Comparison of ENCODE assay signal across 28 mouse cellular contexts in genomic region chrX:19202542-19202941, GRCm38 (mm10).
DNase-seq lines count a peak whose midpoint lies in the region; ATAC-seq and TF ChIP-seq lines count a peak whose summit lies in the region.
"Had no signal": no experiment of that assay in that cellular context is flagged by ENCODE, and none has a peak within 500 bp of the region (broad histone marks: within the 10 kb centered on the region; RNA-seq: fewer than 3 reads in every experiment).

No protein-coding gene starts in this region.

- DNase-seq in 3134 (ENCODE audit: extremely low read depth, insufficient read length, low spot score) = peak; percentile 61
- DNase-seq in Muller cell, postnatal 12 days (ENCODE audit: inconsistent ontology term) = peak; percentile 50
- no peak for DNase-seq in embryonic facial prominence, embryonic 10.5 days (ENCODE audit: low spot score)
- no peak for DNase-seq in forebrain, embryonic 11.5 days (ENCODE audit: low spot score)
- DNase-seq in urinary bladder, adult 2 months (ENCODE audit: low spot score) = no peak
- DNase-seq: adrenal gland, postnatal 14 days; cerebellum, adult 8-10 months; gastrocnemius, adult 2 months; gastrocnemius, postnatal 36 days; heart, adult 2 months; heart, postnatal 4 days; kidney, adult 8-10 months; kidney, postnatal 4 days; left cerebral cortex, postnatal 4 days; liver, postnatal 0 days; lung, postnatal 4 days; midbrain, embryonic 14.5 days had no signal

- no peaks in the 10 kb centered on the region for H3K4me1 ChIP-seq in embryonic facial prominence, embryonic 10.5 days
- no peaks in the 10 kb centered on the region for H3K4me1 ChIP-seq in forebrain, embryonic 11.5 days (replicated peaks; ENCODE audit: control insufficient read depth, insufficient read depth, low read length)
- H3K4me1 ChIP-seq: embryonic facial prominence, embryonic 15.5 days; forebrain, embryonic 15.5 days; heart, embryonic 12.5 days; hindbrain, embryonic 13.5 days; liver, embryonic 12.5 days had no signal

- no peak overlapping the region for H3K4me2 ChIP-seq in myocyte (ENCODE audit: low read depth)
- no peak overlapping the region for H3K4me2 ChIP-seq in forebrain, embryonic 11.5 days (ENCODE audit: low read depth, low read length, severe bottlenecking)
- H3K4me2 ChIP-seq: embryonic facial prominence, embryonic 15.5 days; forebrain, embryonic 15.5 days; heart, embryonic 12.5 days; hindbrain, embryonic 13.5 days; liver, embryonic 12.5 days had no signal

- no peaks in the 10 kb centered on the region for H3K9me3 ChIP-seq in embryonic facial prominence, embryonic 10.5 days
- no peaks in the 10 kb centered on the region for H3K9me3 ChIP-seq in forebrain, embryonic 11.5 days (ENCODE audit: control insufficient read depth, low read length)
- H3K9me3 ChIP-seq: embryonic facial prominence, embryonic 15.5 days; forebrain, embryonic 15.5 days; heart, embryonic 12.5 days; hindbrain, embryonic 13.5 days; liver, embryonic 12.5 days had no signal

- no peak for TF ChIP-seq POLR2A in myocyte (IDR thresholded peaks at IDR 0.05; ENCODE audit: insufficient read length, low read depth)

- no peaks in the 10 kb centered on the region for H3K27me3 ChIP-seq in myocyte (ENCODE audit: control insufficient read depth, insufficient read depth, insufficient read length)
- H3K27me3 ChIP-seq in embryonic facial prominence, embryonic 10.5 days (replicated peaks; ENCODE audit: low read depth, poor library complexity, severe bottlenecking) = no peaks in the 10 kb centered on the region
- no peaks in the 10 kb centered on the region for H3K27me3 ChIP-seq in forebrain, embryonic 11.5 days (ENCODE audit: control insufficient read depth, insufficient read depth, low read length)
- H3K27me3 ChIP-seq: embryonic facial prominence, embryonic 15.5 days; forebrain, embryonic 15.5 days; heart, embryonic 12.5 days; hindbrain, embryonic 13.5 days; liver, embryonic 12.5 days had no signal

- WGBS in embryonic facial prominence, embryonic 10.5 days = 76% methylated on average over 1 of the region's 1 CpGs
- WGBS in forebrain, embryonic 11.5 days = 96% methylated on average over 1 of the region's 1 CpGs

- no peak overlapping the region for H3K27ac ChIP-seq in embryonic facial prominence, embryonic 10.5 days (replicated peaks)
- H3K27ac ChIP-seq in forebrain, embryonic 11.5 days (ENCODE audit: low read depth, low read length) = no peak overlapping the region
- H3K27ac ChIP-seq: embryonic facial prominence, embryonic 15.5 days; forebrain, embryonic 15.5 days; gastrocnemius, adult 2 months; heart, adult 2 months; hindbrain, embryonic 13.5 days; kidney, postnatal 0 days; liver, embryonic 12.5 days; stomach, postnatal 0 days had no signal

- H3K9ac ChIP-seq in forebrain, embryonic 11.5 days (ENCODE audit: low read length) = no peak overlapping the region
- H3K9ac ChIP-seq: embryonic facial prominence, embryonic 15.5 days; forebrain, embryonic 15.5 days; heart, embryonic 12.5 days; hindbrain, embryonic 13.5 days; liver, embryonic 12.5 days; liver, postnatal 0 days had no signal

- H3K4me3 ChIP-seq in myocyte = no peak overlapping the region
- H3K4me3 ChIP-seq in embryonic facial prominence, embryonic 10.5 days = no peak overlapping the region
- H3K4me3 ChIP-seq in forebrain, embryonic 11.5 days (ENCODE audit: low read depth, low read length) = no peak overlapping the region
- H3K4me3 ChIP-seq: embryonic facial prominence, embryonic 15.5 days; forebrain, embryonic 15.5 days; gastrocnemius, adult 2 months; heart, adult 2 months; heart, embryonic 12.5 days; hindbrain, embryonic 13.5 days; liver, embryonic 12.5 days had no signal

- H3K79me2 ChIP-seq in myocyte (ENCODE audit: control insufficient read depth, insufficient read depth) = no peaks in the 10 kb centered on the region

- ATAC-seq in common myeloid progenitor, adult 5-6 weeks (replicated peaks; ENCODE audit: low read depth, poor library complexity, severe bottlenecking) = peak; percentile 45; the same call in 1 of the 2 replicates
- ATAC-seq in forebrain, embryonic 11.5 days (replicated peaks; ENCODE audit: low FRiP score) = no peak
- ATAC-seq: forebrain, embryonic 15.5 days; intestine, embryonic 16.5 days; liver, embryonic 12.5 days; liver, postnatal 0 days; lung, postnatal 0 days had no signal

- no peak overlapping the region for H3ac ChIP-seq in myocyte (ENCODE audit: control insufficient read depth, insufficient read length)

- H3K36me3 ChIP-seq in myocyte (ENCODE audit: control insufficient read depth, insufficient read depth) = no peaks in the 10 kb centered on the region
- no peaks in the 10 kb centered on the region for H3K36me3 ChIP-seq in embryonic facial prominence, embryonic 10.5 days (replicated peaks)
- no peaks in the 10 kb centered on the region for H3K36me3 ChIP-seq in forebrain, embryonic 11.5 days (ENCODE audit: control insufficient read depth, insufficient read depth, low read length)
- H3K36me3 ChIP-seq: embryonic facial prominence, embryonic 15.5 days; forebrain, embryonic 15.5 days; heart, embryonic 12.5 days; hindbrain, embryonic 13.5 days; liver, embryonic 12.5 days had no signal

TF ChIP-seq in myocyte, 11 proteins besides CTCF, POLR2A, EP300 and RAD21:
- TF ChIP-seq MYOG (IDR thresholded peaks at IDR 0.05; ENCODE audit: control insufficient read depth in 1 of 3, insufficient read depth in 1 of 3, insufficient read length in 2 of 3, low read depth in 2 of 3) (no peak), REST (IDR thresholded peaks at IDR 0.05; ENCODE audit: insufficient read depth, insufficient read length) (no peak), POLR2AphosphoS2 (IDR thresholded peaks at IDR 0.05; ENCODE audit: insufficient read length, low read depth) (no peak), CEBPB (IDR thresholded peaks at IDR 0.05; ENCODE audit: insufficient read depth, poor library complexity, severe bottlenecking) (peak; percentile 86), USF1 (IDR thresholded peaks at IDR 0.05; ENCODE audit: low read depth) (no peak)

Comparison
In these comparisons a context has a peak if more than half of its experiments do, and no peak if none do; other contexts are left out.
1. DNase-seq: peak in 3134 (single experiment) and Muller cell, postnatal 12 days (single experiment); none in embryonic facial prominence, embryonic 10.5 days (single experiment), forebrain, embryonic 11.5 days (single experiment) and urinary bladder, adult 2 months (single experiment).